Mouse (Mus musculus) spleen, adult 2 months (tissue): Measurements from ENCODE around the gene Vegfb. TPM values are rescaled to one million over a fixed set of nuclear protein-coding genes. Genes with fewer than 3 reads are reported as not detected.

Experiments
- DNase-seq, 2 experiments: peaks; one replicate each; pipeline versions ENCODE4 v3.0.0 to v3.0.0-alpha.2; 2012 to 2021; ENCODE audit warnings: low spot score in 2 of 2, low read depth in 1 of 2
- H3K27ac ChIP-seq: fragments of 200-500 bp; 2 replicates; pipeline ENCODE4 v1.5.1; 2012; ENCODE audit warnings: low read length, inconsistent platforms; ENCODE audit not compliant: insufficient read depth
- H3K27me3 ChIP-seq: fragments of 200-500 bp; 2 replicates; pipeline ENCODE4 v1.6.1; 2012; ENCODE audit warnings: mild to moderate bottlenecking, moderate library complexity, low read length, inconsistent platforms; ENCODE audit not compliant: control insufficient read depth, insufficient read depth
- H3K36me3 ChIP-seq: fragments of 200-500 bp; 2 replicates; pipeline ENCODE4 v1.6.1; 2012; ENCODE audit warnings: mild to moderate bottlenecking, low read length, inconsistent platforms; ENCODE audit not compliant: control insufficient read depth, insufficient read depth
- H3K4me1 ChIP-seq: fragments of 200-500 bp; 2 replicates; pipeline ENCODE4 v1.6.1; 2011; ENCODE audit warnings: inconsistent platforms; ENCODE audit not compliant: control insufficient read depth, insufficient read depth, insufficient read length
- H3K4me3 ChIP-seq: fragments of 200-500 bp; 2 replicates; pipeline ENCODE4 v1.5.1; 2011; ENCODE audit warnings: mild to moderate bottlenecking, inconsistent platforms; ENCODE audit not compliant: insufficient read depth, insufficient read length; ENCODE audit errors: extremely low read depth
- CTCF ChIP-seq: fragments of 200-500 bp; IDR thresholded peaks from 2 replicates; pipeline ENCODE4 v1.5.1; 2011; ENCODE audit warnings: mild to moderate bottlenecking, inconsistent platforms; ENCODE audit not compliant: insufficient read depth, insufficient read length, insufficient replicate concordance; ENCODE audit errors: extremely low read depth
- POLR2A ChIP-seq: fragments of 200-500 bp; IDR thresholded peaks from 2 replicates; pipeline ENCODE4 v1.6.1; 2011; ENCODE audit warnings: low read depth, low read length, inconsistent platforms
- WGBS: fragments of 180-500 bp; shearing (Covaris S2); methylation state at CpG from one replicate; pipeline ENCODE4 v1.1.7; 2018; 5-methylcytosine and 5-hydroxymethylcytosine counted together
- polyA plus RNA-seq: library from polyadenylated mRNA; depleted of rRNA; stranded (reverse); fragments of >200 nt; gene quantifications from 2 replicates; pipeline ENCODE4 v1.2.3, GENCODE M21; 2012

Vegfb gene
- polyA plus RNA-seq, 1 experiment: 20.7 TPM

- TF ChIP-seq CTCF (no peak), POLR2A (no peak)
- Histone ChIP-seq H3K27ac (no peak overlapping the region), H3K4me3 (no peak overlapping the region), H3K27me3 (no peaks in the 10 kb centered on the region), H3K4me1 (peaks cover 18% of the 10 kb centered on the region), H3K36me3 (peaks cover 4% of the 10 kb centered on the region; the same call in 1 of the 2 replicates)
- DNase-seq: no peak
- 59% methylated on average over 3 of the region's 3 CpGs for WGBS
Measured at GRCm38 (mm10) chr19:6978639-6978974, 8.8 kb downstream of the Vegfb start.

- DNase-seq: no peak
- WGBS: 90% methylated on average over 13 of the region's 13 CpGs
- Histone ChIP-seq H3K4me3 (no peak overlapping the region), H3K27me3 (no peaks in the 10 kb centered on the region), H3K36me3 (peaks cover 4% of the 10 kb centered on the region; the same call in 1 of the 2 replicates), H3K27ac (no peak overlapping the region), H3K4me1 (peaks cover 18% of the 10 kb centered on the region)
- no peak for TF ChIP-seq POLR2A
- no peak for TF ChIP-seq CTCF
Measured at GRCm38 (mm10) chr19:6977759-6978638, 9.5 kb downstream of the Vegfb start.

- H3K27me3 ChIP-seq: no peaks in the 10 kb centered on the region
- peak; percentile 25 to 45 for DNase-seq
- H3K4me1 ChIP-seq: peaks cover 18% of the 10 kb centered on the region
- H3K36me3 ChIP-seq: peaks cover 4% of the 10 kb centered on the region; the same call in 1 of the 2 replicates
- under 1% methylated on average over 16 of the region's 16 CpGs for WGBS
- 0 out of 2 replicates have a peak, but pooled peaks have one; percentile 20 for TF ChIP-seq CTCF
- no peak for TF ChIP-seq POLR2A
- peak within 1 kb of the TSS; percentile 65 for H3K27ac ChIP-seq
- H3K4me3 ChIP-seq: peak within 1 kb of the TSS; percentile 65
Measured at GRCm38 (mm10) chr19:6975537-6976521, 11.6 kb downstream of the Vegfb start, which contains the start of gene Plcb3. Plcb3 (minus strand) TSS chr19:6976470.

- peak within 1 kb of the TSS; percentile 69 for H3K27ac ChIP-seq
- peaks cover 4% of the 10 kb centered on the region; the same call in 1 of the 2 replicates for H3K36me3 ChIP-seq
- peaks cover 22% of the 10 kb centered on the region for H3K4me1 ChIP-seq
- peak within 1 kb of the TSS; percentile 70 for H3K4me3 ChIP-seq
- under 1% methylated on average over 68 of the region's 84 CpGs for WGBS
- DNase-seq: peak; percentile 45 to 74
- no peak for TF ChIP-seq POLR2A
- TF ChIP-seq CTCF: no peak
- no peaks in the 10 kb centered on the region for H3K27me3 ChIP-seq
Measured at GRCm38 (mm10) chr19:6974211-6975205, 12.9 kb downstream of the Vegfb start, which contains the start of gene Ppp1r14b. Ppp1r14b (plus strand) TSS chr19:6974968.

- Histone ChIP-seq H3K36me3 (peaks cover 4% of the 10 kb centered on the region; the same call in 1 of the 2 replicates), H3K27me3 (no peaks in the 10 kb centered on the region), H3K27ac (no peak overlapping the region), H3K4me3 (no peak overlapping the region), H3K4me1 (peaks cover 24% of the 10 kb centered on the region)
- 36% methylated on average over 12 of the region's 12 CpGs for WGBS
- DNase-seq: no peak
- TF ChIP-seq CTCF (no peak), POLR2A (no peak)
Measured at GRCm38 (mm10) chr19:6973581-6974190, 13.8 kb downstream of the Vegfb start.
